Mouse (Mus musculus) lung, adult 2 months (tissue): Measurements from ENCODE around the gene Smu1.

Experiments
- CTCF ChIP-seq: fragments of 200-500 bp; IDR thresholded peaks from 2 replicates; pipeline ENCODE4 v1.5.1; 2011; ENCODE audit warnings: mild to moderate bottlenecking, low read length, control low read depth; ENCODE audit not compliant: insufficient read depth
- POLR2A ChIP-seq: fragments of 200-500 bp; IDR thresholded peaks from 2 replicates; pipeline ENCODE4 v1.6.1; 2011; ENCODE audit warnings: low read depth, mild to moderate bottlenecking, control low read depth, low read length, borderline replicate concordance; ENCODE audit errors: extremely low read depth

DNA sequence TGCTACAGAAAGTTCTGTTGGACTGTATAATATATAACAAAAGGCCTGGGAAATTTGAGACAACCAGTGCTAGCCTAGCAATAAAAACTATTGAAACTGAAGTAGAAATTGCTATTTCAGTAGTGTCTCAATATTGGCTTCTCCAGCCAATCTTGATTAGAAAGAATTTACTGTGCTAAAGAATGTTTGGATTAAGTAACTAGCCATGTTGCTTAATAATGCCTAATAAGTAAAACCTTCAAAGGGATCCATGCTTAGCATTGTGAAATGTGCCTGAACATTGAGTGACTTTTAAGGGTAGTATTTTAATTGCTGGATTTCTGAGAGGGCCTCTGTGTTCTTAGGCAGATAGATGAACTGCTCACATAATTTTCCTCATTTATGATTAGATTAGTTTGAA, 32.2 kb downstream of the Smu1 start:
- TF ChIP-seq CTCF (no peak), POLR2A (no peak)
